Mouse (Mus musculus) large intestine, adult 2 months (tissue): Measurements from ENCODE around the gene 2200002D01Rik. TPM values are rescaled to one million over a fixed set of nuclear protein-coding genes. Genes with fewer than 3 reads are reported as not detected.

ENCODE experiments used
- DNase-seq: peaks from one replicate; pipeline ENCODE4 v3.0.0-alpha.2; 2012; ENCODE audit warnings: low read depth, low spot score
- WGBS: fragments of 180-500 bp; shearing (Covaris S2); methylation state at CpG from one replicate; pipeline ENCODE4 v1.1.7; 2018; 5-methylcytosine and 5-hydroxymethylcytosine counted together
- polyA plus RNA-seq: library from polyadenylated mRNA; depleted of rRNA; stranded (reverse); fragments of >200 nt; gene quantifications from 2 replicates; pipeline ENCODE4 v1.2.3, GENCODE M21; 2012; rRNA removed

The 2200002D01Rik gene
- 527 and 553 TPM in 2 replicates for polyA plus RNA-seq

- DNase-seq: peak; percentile 92
- WGBS: 21% methylated on average over 20 of the region's 20 CpGs
Observed at GRCm38 (mm10) chr7:29248261-29248841, at the start of gene 2200002D01Rik. Gene 2200002D01Rik, minus strand, starts transcription at chr7:29248466.

GRCm38 (mm10) chr7:29296998-29297397, 48.7 kb upstream of the 2200002D01Rik start:
- no peak for DNase-seq
- 9% methylated on average over 10 of the region's 10 CpGs for WGBS

- 78% methylated on average over 24 of the region's 24 CpGs for WGBS
Observed at GRCm38 (mm10) chr7:29295861-29296647, 47.8 kb upstream of the 2200002D01Rik start.

GRCm38 (mm10) chr7:29294111-29294761, 46.0 kb upstream of the 2200002D01Rik start:
- WGBS: 85% methylated on average over 13 of the region's 13 CpGs
- DNase-seq: no peak

More at GRCm38 (mm10) chr7:29295861-29296647, 47.8 kb upstream of the 2200002D01Rik start:
- no peak for DNase-seq

- 56% methylated on average over 19 of the region's 19 CpGs for WGBS
- no peak for DNase-seq
Observed at GRCm38 (mm10) chr7:29293131-29294065, 45.1 kb upstream of the 2200002D01Rik start.

- WGBS: 57% methylated on average over 8 of the region's 8 CpGs
- no peak for DNase-seq
Observed at GRCm38 (mm10) chr7:29292458-29293098, 44.3 kb upstream of the 2200002D01Rik start.

- DNase-seq: no peak
- 38% methylated on average over 7 of the region's 7 CpGs for WGBS
Observed at GRCm38 (mm10) chr7:29291616-29292457, 43.6 kb upstream of the 2200002D01Rik start.

- DNase-seq: no peak
- WGBS: 58% methylated on average over 11 of the region's 11 CpGs
Observed at GRCm38 (mm10) chr7:29290691-29291485, 42.6 kb upstream of the 2200002D01Rik start.

GRCm38 (mm10) chr7:29289856-29290255, 41.6 kb upstream of the 2200002D01Rik start:
- no peak for DNase-seq
- 72% methylated on average over 6 of the region's 6 CpGs for WGBS

GRCm38 (mm10) chr7:29288942-29289638, 40.8 kb upstream of the 2200002D01Rik start, which contains the start of gene Ppp1r14a:
Gene Ppp1r14a, plus strand, starts transcription at chr7:29289308.
- no peak for DNase-seq
- 2% methylated on average over 59 of the region's 59 CpGs for WGBS

- 35% methylated on average over 2 of the region's 2 CpGs for WGBS
- DNase-seq: no peak
Observed at GRCm38 (mm10) chr7:29288079-29288478, 39.8 kb upstream of the 2200002D01Rik start.

- 51% methylated on average over 7 of the region's 7 CpGs for WGBS
- DNase-seq: no peak
Observed at GRCm38 (mm10) chr7:29287481-29287880, 39.2 kb upstream of the 2200002D01Rik start.

- 61% methylated on average over 6 of the region's 6 CpGs for WGBS
- no peak for DNase-seq
Observed at GRCm38 (mm10) chr7:29284523-29284922, 36.3 kb upstream of the 2200002D01Rik start.

- 73% methylated on average over 4 of the region's 4 CpGs for WGBS
- no peak for DNase-seq
Observed at GRCm38 (mm10) chr7:29283876-29284275, 35.6 kb upstream of the 2200002D01Rik start.

- no peak for DNase-seq
- 5% methylated on average over 21 of the region's 21 CpGs for WGBS
Observed at GRCm38 (mm10) chr7:29282074-29282554, 33.8 kb upstream of the 2200002D01Rik start.

- DNase-seq: no peak
- WGBS: 1% methylated on average over 80 of the region's 80 CpGs
Observed at GRCm38 (mm10) chr7:29281201-29282073, 33.2 kb upstream of the 2200002D01Rik start, which contains the start of gene Spint2. Gene Spint2, minus strand, starts transcription at chr7:29281912.
